Mouse (Mus musculus): ENCODE measurements at regions not wholly inside any gene's neighbourhood (a gene's known extent, or its start where the extent isn't known, plus 50 kb on each side); places are given as distances from the start of the nearest gene placed in this dataset.

GRCm38 (mm10) chr16:73769729-73770128 is 641.9 kb downstream of the Robo2 start:
- 74% methylated on average over 5 of the region's 5 CpGs for WGBS (ENCODE audit: insufficient replicate concordance)
- Histone ChIP-seq H3K4me1 (ENCODE audit: control insufficient read depth, insufficient read depth, low read length) (no peaks in the 10 kb centered on the region), H3K27me3 (ENCODE audit: control insufficient read depth, insufficient read depth, low read length) (no peaks in the 10 kb centered on the region), H3K9ac (ENCODE audit: low read depth, low read length) (no peak overlapping the region), H3K36me3 (ENCODE audit: control insufficient read depth, insufficient read depth, low read length) (no peaks in the 10 kb centered on the region), H3K27ac (ENCODE audit: low read depth, low read length) (no peak overlapping the region), H3K9me3 (replicated peaks; ENCODE audit: control insufficient read depth, low read length) (no peaks in the 10 kb centered on the region), H3K4me3 (ENCODE audit: low read depth, low read length) (no peak overlapping the region), H3K4me2 (no peak overlapping the region)
- no peak for ATAC-seq (replicated peaks; ENCODE audit: insufficient number of reproducible peaks, low FRiP score, low TSS enrichment)

GRCm38 (mm10) chr16:73768706-73769105 is 642.9 kb downstream of the Robo2 start:
- no peaks in the 10 kb centered on the region for H3K36me3 ChIP-seq (ENCODE audit: control insufficient read depth, insufficient read depth, low read length)
- H3K4me3 ChIP-seq (ENCODE audit: low read depth, low read length): no peak overlapping the region

GRCm38 (mm10) chr16:73765184-73765583 is 646.4 kb downstream of the Robo2 start:
- ATAC-seq (replicated peaks; ENCODE audit: insufficient number of reproducible peaks, low FRiP score, low TSS enrichment): no peak
- Histone ChIP-seq H3K27me3 (ENCODE audit: control insufficient read depth, insufficient read depth, low read length) (no peaks in the 10 kb centered on the region), H3K36me3 (ENCODE audit: control insufficient read depth, insufficient read depth, low read length) (no peaks in the 10 kb centered on the region), H3K9me3 (replicated peaks; ENCODE audit: control insufficient read depth, low read length) (no peaks in the 10 kb centered on the region), H3K4me3 (ENCODE audit: low read depth, low read length) (no peak overlapping the region), H3K9ac (ENCODE audit: low read depth, low read length) (no peak overlapping the region), H3K4me1 (ENCODE audit: control insufficient read depth, insufficient read depth, low read length) (no peaks in the 10 kb centered on the region), H3K4me2 (no peak overlapping the region), H3K27ac (ENCODE audit: low read depth, low read length) (no peak overlapping the region)
- 76% methylated on average over 3 of the region's 3 CpGs for whole genome bisulfite sequencing (ENCODE audit: insufficient replicate concordance)

More at GRCm38 (mm10) chr16:73768706-73769105, 642.9 kb downstream of the Robo2 start:
- H3K9me3 ChIP-seq (replicated peaks; ENCODE audit: control insufficient read depth, low read length): no peaks in the 10 kb centered on the region
- H3K4me2 ChIP-seq: no peak overlapping the region
- H3K9ac ChIP-seq (ENCODE audit: low read depth, low read length): no peak overlapping the region
- WGBS (ENCODE audit: insufficient replicate concordance): 90% methylated on average over 2 of the region's 2 CpGs
- ATAC-seq (replicated peaks; ENCODE audit: insufficient number of reproducible peaks, low FRiP score, low TSS enrichment): no peak
- no peaks in the 10 kb centered on the region for H3K4me1 ChIP-seq (ENCODE audit: control insufficient read depth, insufficient read depth, low read length)
- no peaks in the 10 kb centered on the region for H3K27me3 ChIP-seq (ENCODE audit: control insufficient read depth, insufficient read depth, low read length)
- H3K27ac ChIP-seq (ENCODE audit: low read depth, low read length): no peak overlapping the region

GRCm38 (mm10) chr16:73760921-73761320 is 650.7 kb downstream of the Robo2 start:
- Histone ChIP-seq H3K36me3 (ENCODE audit: control insufficient read depth, insufficient read depth, low read length) (no peaks in the 10 kb centered on the region), H3K4me3 (ENCODE audit: low read depth, low read length) (no peak overlapping the region), H3K27me3 (ENCODE audit: control insufficient read depth, insufficient read depth, low read length) (no peaks in the 10 kb centered on the region), H3K4me1 (ENCODE audit: control insufficient read depth, insufficient read depth, low read length) (no peaks in the 10 kb centered on the region), H3K9me3 (replicated peaks; ENCODE audit: control insufficient read depth, low read length) (no peaks in the 10 kb centered on the region), H3K9ac (ENCODE audit: low read depth, low read length) (no peak overlapping the region), H3K27ac (ENCODE audit: low read depth, low read length) (no peak overlapping the region), H3K4me2 (no peak overlapping the region)
- no peak for ATAC-seq (replicated peaks; ENCODE audit: insufficient number of reproducible peaks, low FRiP score, low TSS enrichment)
- WGBS (ENCODE audit: insufficient replicate concordance): 72% methylated on average over 3 of the region's 3 CpGs

- ATAC-seq (replicated peaks; ENCODE audit: insufficient number of reproducible peaks, low FRiP score, low TSS enrichment): no peak
Measured at GRCm38 (mm10) chr16:73758872-73759271, 652.8 kb downstream of the Robo2 start.

GRCm38 (mm10) chr16:73754302-73754701 is 657.3 kb downstream of the Robo2 start:
- Histone ChIP-seq H3K9me3 (replicated peaks; ENCODE audit: control insufficient read depth, low read length) (no peaks in the 10 kb centered on the region), H3K27ac (ENCODE audit: low read depth, low read length) (no peak overlapping the region), H3K4me2 (no peak overlapping the region), H3K9ac (ENCODE audit: low read depth, low read length) (no peak overlapping the region), H3K27me3 (ENCODE audit: control insufficient read depth, insufficient read depth, low read length) (no peaks in the 10 kb centered on the region), H3K4me3 (ENCODE audit: low read depth, low read length) (no peak overlapping the region), H3K4me1 (ENCODE audit: control insufficient read depth, insufficient read depth, low read length) (no peaks in the 10 kb centered on the region), H3K36me3 (ENCODE audit: control insufficient read depth, insufficient read depth, low read length) (no peaks in the 10 kb centered on the region)
- WGBS (ENCODE audit: insufficient replicate concordance): 77% methylated on average over 5 of the region's 5 CpGs
- ATAC-seq (replicated peaks; ENCODE audit: insufficient number of reproducible peaks, low FRiP score, low TSS enrichment): no peak

More at GRCm38 (mm10) chr16:73758872-73759271, 652.8 kb downstream of the Robo2 start:
- Histone ChIP-seq H3K9me3 (replicated peaks; ENCODE audit: control insufficient read depth, low read length) (no peaks in the 10 kb centered on the region), H3K9ac (ENCODE audit: low read depth, low read length) (no peak overlapping the region), H3K4me2 (no peak overlapping the region), H3K4me3 (ENCODE audit: low read depth, low read length) (no peak overlapping the region), H3K36me3 (ENCODE audit: control insufficient read depth, insufficient read depth, low read length) (no peaks in the 10 kb centered on the region), H3K4me1 (ENCODE audit: control insufficient read depth, insufficient read depth, low read length) (no peaks in the 10 kb centered on the region), H3K27me3 (ENCODE audit: control insufficient read depth, insufficient read depth, low read length) (no peaks in the 10 kb centered on the region), H3K27ac (ENCODE audit: low read depth, low read length) (no peak overlapping the region)
- WGBS (ENCODE audit: insufficient replicate concordance): 68% methylated on average over 5 of the region's 5 CpGs

- ATAC-seq (replicated peaks; ENCODE audit: insufficient number of reproducible peaks, low FRiP score, low TSS enrichment): no peak
- Histone ChIP-seq H3K27me3 (ENCODE audit: control insufficient read depth, insufficient read depth, low read length) (no peaks in the 10 kb centered on the region), H3K4me2 (no peak overlapping the region), H3K9me3 (replicated peaks; ENCODE audit: control insufficient read depth, low read length) (no peaks in the 10 kb centered on the region), H3K27ac (ENCODE audit: low read depth, low read length) (no peak overlapping the region), H3K36me3 (ENCODE audit: control insufficient read depth, insufficient read depth, low read length) (no peaks in the 10 kb centered on the region), H3K4me3 (ENCODE audit: low read depth, low read length) (no peak overlapping the region), H3K4me1 (ENCODE audit: control insufficient read depth, insufficient read depth, low read length) (no peaks in the 10 kb centered on the region), H3K9ac (ENCODE audit: low read depth, low read length) (no peak overlapping the region)
- WGBS (ENCODE audit: insufficient replicate concordance): 77% methylated on average over 7 of the region's 7 CpGs
Measured at GRCm38 (mm10) chr16:73728297-73728696, 683.3 kb downstream of the Robo2 start.

- Histone ChIP-seq H3K9me3 (replicated peaks; ENCODE audit: control insufficient read depth, low read length) (no peaks in the 10 kb centered on the region), H3K4me1 (ENCODE audit: control insufficient read depth, insufficient read depth, low read length) (no peaks in the 10 kb centered on the region), H3K4me3 (ENCODE audit: low read depth, low read length) (no peak overlapping the region), H3K36me3 (ENCODE audit: control insufficient read depth, insufficient read depth, low read length) (no peaks in the 10 kb centered on the region), H3K27ac (ENCODE audit: low read depth, low read length) (no peak overlapping the region), H3K27me3 (ENCODE audit: control insufficient read depth, insufficient read depth, low read length) (no peaks in the 10 kb centered on the region), H3K9ac (ENCODE audit: low read depth, low read length) (no peak overlapping the region), H3K4me2 (no peak overlapping the region)
- 76% methylated on average over 3 of the region's 3 CpGs for WGBS (ENCODE audit: insufficient replicate concordance)
- ATAC-seq (replicated peaks; ENCODE audit: insufficient number of reproducible peaks, low FRiP score, low TSS enrichment): no peak
Measured at GRCm38 (mm10) chr16:73719691-73720090, 691.9 kb downstream of the Robo2 start.

GRCm38 (mm10) chr16:73716301-73716700 is 695.3 kb downstream of the Robo2 start:
- WGBS (ENCODE audit: insufficient replicate concordance): 27% methylated on average over 5 of the region's 5 CpGs
- Histone ChIP-seq H3K4me3 (ENCODE audit: low read depth, low read length) (no peak overlapping the region), H3K4me2 (no peak overlapping the region), H3K4me1 (ENCODE audit: control insufficient read depth, insufficient read depth, low read length) (no peaks in the 10 kb centered on the region), H3K36me3 (ENCODE audit: control insufficient read depth, insufficient read depth, low read length) (no peaks in the 10 kb centered on the region), H3K9ac (ENCODE audit: low read depth, low read length) (no peak overlapping the region), H3K27me3 (ENCODE audit: control insufficient read depth, insufficient read depth, low read length) (no peaks in the 10 kb centered on the region), H3K9me3 (replicated peaks; ENCODE audit: control insufficient read depth, low read length) (no peaks in the 10 kb centered on the region), H3K27ac (ENCODE audit: low read depth, low read length) (no peak overlapping the region)
- no peak for ATAC-seq (replicated peaks; ENCODE audit: insufficient number of reproducible peaks, low FRiP score, low TSS enrichment)
